Mouse (Mus musculus) forebrain, embryonic 16.5 days (tissue): Measurements from ENCODE around the gene Coro1a. TPM values are rescaled to one million over a fixed set of nuclear protein-coding genes. Genes with fewer than 3 reads are reported as not detected.

Experiments
- ATAC-seq: fragments of 200-750 bp; cut with Nextera tagmentation; 2 replicates; pipeline ENCODE4 v1.8.0; 2017; ENCODE audit warnings: mild to moderate bottlenecking, moderate library complexity
- H3K27ac ChIP-seq: fragments of 300-500 bp; sonication (generic); 2 replicates; pipeline ENCODE4 v1.5.1; 2014; ENCODE audit warnings: low read length, control low read depth
- H3K27me3 ChIP-seq: fragments of 300-500 bp; sonication (generic); replicated peaks from 2 replicates; pipeline ENCODE4 v1.6.1; 2014; ENCODE audit warnings: low read length; ENCODE audit not compliant: control insufficient read depth, insufficient read depth
- H3K36me3 ChIP-seq: fragments of 300-500 bp; sonication (generic); 2 replicates; pipeline ENCODE4 v1.6.1; 2014; ENCODE audit not compliant: control insufficient read depth, insufficient read depth
- H3K4me1 ChIP-seq: fragments of 300-500 bp; sonication (generic); replicated peaks from 2 replicates; pipeline ENCODE4 v1.6.1; 2014; ENCODE audit warnings: low read length; ENCODE audit not compliant: control insufficient read depth, insufficient read depth
- H3K4me2 ChIP-seq: fragments of 300-500 bp; sonication (generic); 2 replicates; pipeline ENCODE4 v1.6.1; 2014; ENCODE audit warnings: mild to moderate bottlenecking, low read length, control low read depth
- H3K4me3 ChIP-seq: fragments of 300-500 bp; sonication (generic); replicated peaks from 2 replicates; pipeline ENCODE4 v1.5.1; 2014; ENCODE audit warnings: mild to moderate bottlenecking, low read length, control low read depth
- H3K9ac ChIP-seq: fragments of 300-500 bp; sonication (generic); replicated peaks from 2 replicates; pipeline ENCODE4 v1.6.1; 2014; ENCODE audit warnings: low read depth, low read length, control low read depth
- H3K9me3 ChIP-seq: fragments of 300-500 bp; sonication (generic); 2 replicates; pipeline ENCODE4 v1.6.1; 2016; ENCODE audit warnings: low read length; ENCODE audit not compliant: control insufficient read depth
- whole genome bisulfite sequencing: fragments of 180-500 bp; shearing (Covaris S2); extraction: QIAGEN DNeasy Blood & Tissue Kit; methylation state at CpG from one replicate; pipeline ENCODE4 v1.1.7; 2014; 5-methylcytosine and 5-hydroxymethylcytosine counted together
- polyA plus RNA-seq: library from polyadenylated mRNA; unstranded; fragments of >200 nt; fragmentation: Nextera tagmentation; extraction: Ambion mirVana; gene quantifications from 2 replicates; pipeline ENCODE4 v1.2.1, GENCODE M21; 2015

Gene Coro1a
- 109 and 119 TPM in 2 replicates for polyA plus RNA-seq

- H3K36me3 ChIP-seq: no peaks in the 10 kb centered on the region
- no peak within 1 kb of the TSS for H3K4me2 ChIP-seq
- H3K9ac ChIP-seq: no peak within 1 kb of the TSS
- no peak within 1 kb of the TSS for H3K27ac ChIP-seq
- 92% methylated on average over 19 of the region's 19 CpGs for WGBS
- H3K27me3 ChIP-seq: no peaks in the 10 kb centered on the region
- H3K9me3 ChIP-seq: peaks cover 4% of the 10 kb centered on the region; the same call in 1 of the 2 replicates
- no peak within 1 kb of the TSS for H3K4me3 ChIP-seq
- H3K4me1 ChIP-seq: peaks cover 10% of the 10 kb centered on the region
- no peak for ATAC-seq
Observed at GRCm38 (mm10) chr7:126707442-126708174, at the start of gene Coro1a. Coro1a (minus strand) TSS chr7:126707787.

- WGBS: under 1% methylated on average over 9 of the region's 9 CpGs
- Histone ChIP-seq H3K36me3 (no peaks in the 10 kb centered on the region), H3K27ac (no peak overlapping the region), H3K9ac (no peak overlapping the region), H3K27me3 (no peaks in the 10 kb centered on the region), H3K4me1 (peaks cover 8% of the 10 kb centered on the region), H3K4me2 (peak overlapping the region; percentile 17), H3K4me3 (no peak overlapping the region), H3K9me3 (no peaks in the 10 kb centered on the region)
- peak; percentile 74 for ATAC-seq
Observed at GRCm38 (mm10) chr7:126754866-126755265, 47.3 kb upstream of the Coro1a start.

- no peak for ATAC-seq
- WGBS: 96% methylated on average over 17 of the region's 17 CpGs
- no peaks in the 10 kb centered on the region for H3K9me3 ChIP-seq
- no peaks in the 10 kb centered on the region for H3K36me3 ChIP-seq
- H3K4me2 ChIP-seq: no peak overlapping the region
- no peak overlapping the region for H3K4me3 ChIP-seq
- H3K9ac ChIP-seq: no peak overlapping the region
- no peaks in the 10 kb centered on the region for H3K27me3 ChIP-seq
- no peak overlapping the region for H3K27ac ChIP-seq
- H3K4me1 ChIP-seq: peaks cover 5% of the 10 kb centered on the region
Observed at GRCm38 (mm10) chr7:126749582-126750343, 42.2 kb upstream of the Coro1a start.

- Histone ChIP-seq H3K4me1 (no peaks in the 10 kb centered on the region), H3K27ac (no peak overlapping the region), H3K9me3 (no peaks in the 10 kb centered on the region), H3K27me3 (no peaks in the 10 kb centered on the region), H3K4me2 (no peak overlapping the region), H3K9ac (no peak overlapping the region), H3K36me3 (no peaks in the 10 kb centered on the region), H3K4me3 (no peak overlapping the region)
- WGBS: 82% methylated on average over 7 of the region's 7 CpGs
- ATAC-seq: no peak
Observed at GRCm38 (mm10) chr7:126748824-126749223, 41.2 kb upstream of the Coro1a start.

- ATAC-seq: no peak
- Histone ChIP-seq H3K9me3 (no peaks in the 10 kb centered on the region), H3K36me3 (no peaks in the 10 kb centered on the region), H3K4me1 (no peaks in the 10 kb centered on the region), H3K4me2 (no peak overlapping the region), H3K27ac (no peak overlapping the region), H3K4me3 (no peak overlapping the region), H3K27me3 (no peaks in the 10 kb centered on the region), H3K9ac (no peak overlapping the region)
- 47% methylated on average over 6 of the region's 6 CpGs for WGBS
Observed at GRCm38 (mm10) chr7:126746798-126747197, 39.2 kb upstream of the Coro1a start.

GRCm38 (mm10) chr7:126746066-126746465, 38.5 kb upstream of the Coro1a start:
- Histone ChIP-seq H3K4me2 (no peak overlapping the region), H3K9ac (no peak overlapping the region), H3K27me3 (no peaks in the 10 kb centered on the region), H3K36me3 (no peaks in the 10 kb centered on the region), H3K27ac (no peak overlapping the region), H3K9me3 (no peaks in the 10 kb centered on the region), H3K4me3 (no peak overlapping the region), H3K4me1 (no peaks in the 10 kb centered on the region)
- no peak for ATAC-seq
- WGBS: 94% methylated on average over 12 of the region's 12 CpGs

GRCm38 (mm10) chr7:126741964-126742482, 34.4 kb upstream of the Coro1a start:
- H3K36me3 ChIP-seq: no peaks in the 10 kb centered on the region
- no peak overlapping the region for H3K27ac ChIP-seq
- no peak for ATAC-seq
- WGBS: 91% methylated on average over 13 of the region's 13 CpGs
- H3K4me2 ChIP-seq: no peak overlapping the region
- H3K4me3 ChIP-seq: no peak overlapping the region
- no peaks in the 10 kb centered on the region for H3K27me3 ChIP-seq
- 0 out of 2 replicates have a peak, but pooled peaks cover 3% of the 10 kb centered on the region for H3K4me1 ChIP-seq
- H3K9ac ChIP-seq: no peak overlapping the region
- no peaks in the 10 kb centered on the region for H3K9me3 ChIP-seq

GRCm38 (mm10) chr7:126741452-126741851, 33.9 kb upstream of the Coro1a start:
- no peaks in the 10 kb centered on the region for H3K9me3 ChIP-seq
- H3K36me3 ChIP-seq: no peaks in the 10 kb centered on the region
- H3K4me2 ChIP-seq: no peak overlapping the region
- no peak overlapping the region for H3K9ac ChIP-seq
- no peaks in the 10 kb centered on the region for H3K27me3 ChIP-seq
- WGBS: 88% methylated on average over 5 of the region's 5 CpGs
- ATAC-seq: no peak
- no peak overlapping the region for H3K27ac ChIP-seq
- 0 out of 2 replicates have a peak, but pooled peaks cover 3% of the 10 kb centered on the region for H3K4me1 ChIP-seq
- H3K4me3 ChIP-seq: no peak overlapping the region

GRCm38 (mm10) chr7:126740977-126741376, 33.4 kb upstream of the Coro1a start:
- H3K9me3 ChIP-seq: no peaks in the 10 kb centered on the region
- H3K36me3 ChIP-seq: no peaks in the 10 kb centered on the region
- H3K27ac ChIP-seq: no peak overlapping the region
- H3K4me1 ChIP-seq: 0 out of 2 replicates have a peak, but pooled peaks cover 3% of the 10 kb centered on the region
- H3K27me3 ChIP-seq: no peaks in the 10 kb centered on the region
- no peak overlapping the region for H3K4me3 ChIP-seq
- ATAC-seq: no peak
- H3K9ac ChIP-seq: no peak overlapping the region
- 75% methylated on average over 5 of the region's 5 CpGs for WGBS
- no peak overlapping the region for H3K4me2 ChIP-seq
